30 mouse cellular contexts compared by ENCODE assay signal in genomic region chr16:4863742-4864141, GRCm38 (mm10). TPM values are rescaled to one million over a fixed set of nuclear protein-coding genes. Genes with fewer than 3 reads are reported as not detected.
"Had no signal": no experiment of that assay in that cellular context is flagged by ENCODE, and none has a peak within 500 bp of the region (broad histone marks: within the 10 kb centered on the region; RNA-seq: fewer than 3 reads in every experiment).

No protein-coding gene starts in this region.

- DNase-seq: gastrocnemius, adult 2 months; gastrocnemius, postnatal 10 days; gastrocnemius, postnatal 25 days; heart, adult 2 months; heart, postnatal 14 days; heart, postnatal 4 days; kidney, adult 18-20 months; kidney, adult 8-10 months; kidney, postnatal 10 days; kidney, postnatal 25 days; kidney, postnatal 4 days; liver had no signal

- H3K9me3 ChIP-seq: heart, embryonic 12.5 days; heart, embryonic 15.5 days; hindbrain, embryonic 10.5 days; hindbrain, embryonic 12.5 days; intestine, embryonic 15.5 days; limb, embryonic 10.5 days; limb, embryonic 12.5 days had no signal

- H3K4me1 ChIP-seq: hindbrain, embryonic 10.5 days; hindbrain, embryonic 12.5 days; intestine, embryonic 15.5 days had no signal

- H3K27ac ChIP-seq: gastrocnemius, adult 2 months; heart, adult 2 months; hindbrain, embryonic 10.5 days; hindbrain, embryonic 12.5 days; hindbrain, embryonic 14.5 days; intestine, embryonic 15.5 days; layer of hippocampus, adult 2 months; left cerebral cortex, adult 2 months; limb, embryonic 10.5 days; limb, embryonic 12.5 days had no signal

- H3K9ac ChIP-seq: heart, embryonic 15.5 days; hindbrain, embryonic 12.5 days; hindbrain, embryonic 14.5 days; intestine, embryonic 15.5 days; limb, embryonic 12.5 days had no signal

- H3K36me3 ChIP-seq: heart, embryonic 12.5 days; heart, embryonic 15.5 days; hindbrain, embryonic 10.5 days; hindbrain, embryonic 12.5 days; intestine, embryonic 15.5 days had no signal

- H3K4me3 ChIP-seq: gastrocnemius, adult 2 months; heart, adult 2 months; heart, embryonic 12.5 days; heart, embryonic 15.5 days; hindbrain, embryonic 10.5 days; hindbrain, embryonic 12.5 days; intestine, embryonic 15.5 days; layer of hippocampus, adult 2 months; left cerebral cortex, adult 2 months; limb, embryonic 10.5 days; limb, embryonic 12.5 days had no signal

- ATAC-seq: intestine, postnatal 0 days had no signal

- H3K27me3 ChIP-seq: heart, embryonic 12.5 days; heart, embryonic 15.5 days; hindbrain, embryonic 12.5 days; intestine, embryonic 15.5 days; limb, embryonic 12.5 days had no signal

- H3K4me2 ChIP-seq: hindbrain, embryonic 12.5 days; hindbrain, embryonic 14.5 days; intestine, embryonic 15.5 days; limb, embryonic 12.5 days; liver, embryonic 11.5 days had no signal

RNA-seq across cellular contexts. Expression of gene 4930562C15Rik, which starts 28.5 kb away (rescaled TPM):
- total RNA-seq: gastrocnemius, adult 2 months; gastrocnemius, postnatal 10 days; gastrocnemius, postnatal 25 days; gastrocnemius, postnatal 4 days; granulocyte monocyte progenitor cell, adult 5-6 weeks; heart, adult 2 months; heart, postnatal 4 days; layer of hippocampus, adult 2 months; layer of hippocampus, postnatal 10 days; layer of hippocampus, postnatal 25 days; left cerebral cortex, adult 2 months; left cerebral cortex, postnatal 14 days; left cerebral cortex, postnatal 36 days had no signal
- polyA plus RNA-seq: intestine, postnatal 0 days had no signal
